Mouse (Mus musculus) liver, embryonic 15.5 days (tissue): ENCODE results near the gene Stat2. TPM values are rescaled to one million over a fixed set of nuclear protein-coding genes. Genes with fewer than 3 reads are reported as not detected.

Experiments
- ATAC-seq: fragments of 200-750 bp; cut with Nextera tagmentation; 2 replicates; pipeline ENCODE4 v1.8.0; 2017; ENCODE audit warnings: moderate number of reproducible peaks, mild to moderate bottlenecking, moderate library complexity; ENCODE audit not compliant: insufficient read depth
- H3K27ac ChIP-seq: fragments of 300-500 bp; sonication (generic); replicated peaks from 2 replicates; pipeline ENCODE4 v1.5.1; 2015; ENCODE audit warnings: mild to moderate bottlenecking, inconsistent platforms
- H3K27me3 ChIP-seq: fragments of 300-500 bp; sonication (generic); 2 replicates; pipeline ENCODE4 v1.6.1; 2015; ENCODE audit warnings: mild to moderate bottlenecking, inconsistent platforms
- H3K36me3 ChIP-seq: fragments of 300-500 bp; sonication (generic); replicated peaks from 2 replicates; pipeline ENCODE4 v1.6.1; 2015; ENCODE audit warnings: moderate library complexity, mild to moderate bottlenecking, inconsistent platforms
- H3K4me1 ChIP-seq: fragments of 300-500 bp; sonication (generic); replicated peaks from 2 replicates; pipeline ENCODE4 v1.6.1; 2015; ENCODE audit warnings: inconsistent platforms
- H3K4me2 ChIP-seq: fragments of 300-500 bp; sonication (generic); 2 replicates; pipeline ENCODE4 v1.6.1; 2015; ENCODE audit warnings: moderate library complexity, mild to moderate bottlenecking, inconsistent platforms
- H3K4me3 ChIP-seq: fragments of 300-500 bp; sonication (generic); replicated peaks from 2 replicates; pipeline ENCODE4 v1.5.1; 2015; ENCODE audit warnings: mild to moderate bottlenecking, inconsistent platforms
- H3K9ac ChIP-seq: fragments of 300-500 bp; sonication (generic); 2 replicates; pipeline ENCODE4 v1.6.1; 2015; ENCODE audit warnings: moderate library complexity, mild to moderate bottlenecking, inconsistent platforms
- H3K9me3 ChIP-seq: fragments of 300-500 bp; sonication (generic); replicated peaks from 2 replicates; pipeline ENCODE4 v1.6.1; 2016; ENCODE audit warnings: inconsistent platforms
- WGBS: fragments of 180-500 bp; shearing (Covaris S2); methylation state at CpG from one replicate; pipeline ENCODE4 v1.1.7; 2015; ENCODE audit warnings: mixed read lengths; ENCODE audit not compliant: insufficient replicate concordance; 5-methylcytosine and 5-hydroxymethylcytosine counted together
- polyA plus RNA-seq: library from polyadenylated mRNA; unstranded; fragments of >200 nt; fragmentation: Nextera tagmentation; extraction: Ambion mirVana; gene quantifications from 2 replicates; pipeline ENCODE4 v1.2.1, GENCODE M21; 2015

Gene Stat2
- polyA plus RNA-seq, 1 experiment from 2014 or later = 6.8 TPM

- WGBS = 57% methylated on average over 11 of the region's 11 CpGs
- H3K27ac ChIP-seq = no peak within 1 kb of the TSS
- no peak within 1 kb of the TSS for H3K9ac ChIP-seq
- H3K9me3 ChIP-seq = no peaks in the 10 kb centered on the region
- peaks cover 19% of the 10 kb centered on the region for H3K4me1 ChIP-seq
- ATAC-seq = no peak
- H3K4me2 ChIP-seq = peak within 1 kb of the TSS; percentile 8; the same call in 1 of the 2 replicates
- no peaks in the 10 kb centered on the region for H3K27me3 ChIP-seq
- no peaks in the 10 kb centered on the region for H3K36me3 ChIP-seq
- H3K4me3 ChIP-seq = no peak within 1 kb of the TSS
Observed at GRCm38 (mm10) chr10:128298702-128299171, 28.4 kb downstream of the Stat2 start, which contains the start of gene Il23a. Il23a (minus strand) TSS chr10:128298752.

- ATAC-seq = no peak
- H3K9ac ChIP-seq = peak overlapping the region; percentile 76
- WGBS = 15% methylated on average over 3 of the region's 3 CpGs
- peak overlapping the region; percentile 82 for H3K4me2 ChIP-seq
- no peaks in the 10 kb centered on the region for H3K9me3 ChIP-seq
- no peaks in the 10 kb centered on the region for H3K27me3 ChIP-seq
- H3K36me3 ChIP-seq = peaks cover 12% of the 10 kb centered on the region; the same call in 1 of the 2 replicates
- H3K27ac ChIP-seq = peak overlapping the region; percentile 90
- peaks cover 33% of the 10 kb centered on the region for H3K4me1 ChIP-seq
- peak overlapping the region; percentile 74 for H3K4me3 ChIP-seq
Observed at GRCm38 (mm10) chr10:128302357-128302756, 32.0 kb downstream of the Stat2 start.

- Histone ChIP-seq H3K9me3 (no peaks in the 10 kb centered on the region), H3K36me3 (peaks cover 12% of the 10 kb centered on the region; the same call in 1 of the 2 replicates), H3K4me1 (peaks cover 29% of the 10 kb centered on the region), H3K4me3 (peak overlapping the region; percentile 74), H3K27ac (peak overlapping the region; percentile 90), H3K27me3 (no peaks in the 10 kb centered on the region), H3K9ac (peak overlapping the region; percentile 76), H3K4me2 (peak overlapping the region; percentile 82)
- WGBS = under 1% methylated on average over 9 of the region's 9 CpGs
- ATAC-seq = peak; percentile 16
Observed at GRCm38 (mm10) chr10:128302785-128303125, 32.4 kb downstream of the Stat2 start.

- peak; percentile 98 for ATAC-seq
- Histone ChIP-seq H3K4me1 (peaks cover 26% of the 10 kb centered on the region), H3K9ac (peak within 1 kb of the TSS; percentile 77), H3K4me2 (peak within 1 kb of the TSS; percentile 86), H3K27ac (peak within 1 kb of the TSS; percentile 90), H3K9me3 (no peaks in the 10 kb centered on the region), H3K36me3 (peaks cover 18% of the 10 kb centered on the region), H3K27me3 (no peaks in the 10 kb centered on the region), H3K4me3 (peak within 1 kb of the TSS; percentile 74)
- WGBS = 1% methylated on average over 37 of the region's 37 CpGs
Observed at GRCm38 (mm10) chr10:128303126-128304021, 33.0 kb downstream of the Stat2 start, which contains the start of gene Pan2. Pan2 (plus strand) TSS chr10:128303335.

GRCm38 (mm10) chr10:128309654-128310053 is 39.3 kb downstream of the Stat2 start:
- Histone ChIP-seq H3K9ac (no peak overlapping the region), H3K4me3 (no peak overlapping the region), H3K4me2 (no peak overlapping the region), H3K4me1 (peaks cover 4% of the 10 kb centered on the region), H3K36me3 (peaks cover 73% of the 10 kb centered on the region), H3K9me3 (no peaks in the 10 kb centered on the region), H3K27me3 (no peaks in the 10 kb centered on the region), H3K27ac (no peak overlapping the region)
- 89% methylated on average over 7 of the region's 7 CpGs for WGBS
- no peak for ATAC-seq

- no peak overlapping the region for H3K4me3 ChIP-seq
- H3K27me3 ChIP-seq = no peaks in the 10 kb centered on the region
- H3K4me1 ChIP-seq = peaks cover 3% of the 10 kb centered on the region
- no peak for ATAC-seq
- H3K9ac ChIP-seq = no peak overlapping the region
- H3K9me3 ChIP-seq = no peaks in the 10 kb centered on the region
- WGBS = 77% methylated on average over 11 of the region's 11 CpGs
- no peak overlapping the region for H3K4me2 ChIP-seq
- H3K27ac ChIP-seq = no peak overlapping the region
- peaks cover 77% of the 10 kb centered on the region for H3K36me3 ChIP-seq
Observed at GRCm38 (mm10) chr10:128310177-128310576, 39.8 kb downstream of the Stat2 start.

GRCm38 (mm10) chr10:128310902-128311301 is 40.5 kb downstream of the Stat2 start:
- H3K9ac ChIP-seq = no peak overlapping the region
- H3K27me3 ChIP-seq = no peaks in the 10 kb centered on the region
- no peak overlapping the region for H3K4me2 ChIP-seq
- no peaks in the 10 kb centered on the region for H3K9me3 ChIP-seq
- ATAC-seq = no peak
- no peak overlapping the region for H3K27ac ChIP-seq
- H3K4me3 ChIP-seq = no peak overlapping the region
- 46% methylated on average over 4 of the region's 4 CpGs for WGBS
- H3K4me1 ChIP-seq = peaks cover 9% of the 10 kb centered on the region
- peaks cover 80% of the 10 kb centered on the region for H3K36me3 ChIP-seq

- Histone ChIP-seq H3K27me3 (no peaks in the 10 kb centered on the region), H3K4me3 (no peak overlapping the region), H3K4me1 (peaks cover 9% of the 10 kb centered on the region), H3K9me3 (no peaks in the 10 kb centered on the region), H3K4me2 (no peak overlapping the region), H3K27ac (no peak overlapping the region), H3K9ac (no peak overlapping the region), H3K36me3 (peaks cover 96% of the 10 kb centered on the region)
- WGBS = 65% methylated on average over 8 of the region's 8 CpGs
- peak; percentile 59; the same call in 1 of the 2 replicates for ATAC-seq
Observed at GRCm38 (mm10) chr10:128315578-128315977, 45.2 kb downstream of the Stat2 start.

- H3K36me3 ChIP-seq = peaks cover 57% of the 10 kb centered on the region
- peak overlapping the region; percentile 59; the same call in 1 of the 2 replicates for H3K27ac ChIP-seq
- H3K9me3 ChIP-seq = no peaks in the 10 kb centered on the region
- ATAC-seq = no peak
- WGBS = 36% methylated on average over 12 of the region's 12 CpGs
- H3K27me3 ChIP-seq = no peaks in the 10 kb centered on the region
- peak overlapping the region; percentile 91 for H3K4me3 ChIP-seq
- peak overlapping the region; percentile 11; the same call in 1 of the 2 replicates for H3K9ac ChIP-seq
- peak overlapping the region; percentile 90 for H3K4me2 ChIP-seq
- peaks cover 28% of the 10 kb centered on the region for H3K4me1 ChIP-seq
Observed at GRCm38 (mm10) chr10:128321641-128322040, 51.3 kb downstream of the Stat2 start.

- Histone ChIP-seq H3K9ac (peak within 1 kb of the TSS; percentile 91), H3K27ac (peak within 1 kb of the TSS; percentile 88), H3K4me3 (peak within 1 kb of the TSS; percentile 91), H3K27me3 (no peaks in the 10 kb centered on the region), H3K4me2 (peak within 1 kb of the TSS; percentile 90), H3K4me1 (peaks cover 28% of the 10 kb centered on the region), H3K36me3 (peaks cover 58% of the 10 kb centered on the region), H3K9me3 (no peaks in the 10 kb centered on the region)
- WGBS = under 1% methylated on average over 40 of the region's 40 CpGs
- peak; percentile 78 for ATAC-seq
Observed at GRCm38 (mm10) chr10:128322141-128323108, 52.1 kb downstream of the Stat2 start, which contains the start of gene Cnpy2. Cnpy2 (plus strand) TSS chr10:128322459.
